Mouse (Mus musculus): Measurements from ENCODE around the gene Prl5a1. TPM values are rescaled to one million over a fixed set of nuclear protein-coding genes. Genes with fewer than 3 reads are reported as not detected.

The Prl5a1 gene
- polyA plus RNA-seq (2012; rRNA removed), result not detected in 2 replicates

GRCm38 (mm10) chr13:28142184-28142583, at the start of gene Prl5a1:
Prl5a1 (plus strand) TSS chr13:28142484.
- WGBS, result 94% methylated on average over 6 of the region's 6 CpGs
- Histone ChIP-seq H3K4me3 (replicated peaks; ENCODE audit: insufficient read depth, low read depth, low read length) (no peak within 1 kb of the TSS), H3K27ac (ENCODE audit: insufficient read depth, low read length) (no peak within 1 kb of the TSS), H3K4me1 (ENCODE audit: control insufficient read depth, insufficient read depth, low read length) (no peaks in the 10 kb centered on the region), H3K27me3 (ENCODE audit: control insufficient read depth, insufficient read depth, low read length) (no peaks in the 10 kb centered on the region)
- TF ChIP-seq CTCF (IDR thresholded peaks at IDR 0.05; ENCODE audit: borderline replicate concordance, insufficient read depth, low read depth, low read length), result no peak
- TF ChIP-seq POLR2A (IDR thresholded peaks at IDR 0.05; ENCODE audit: borderline replicate concordance, insufficient read depth, low read length), result no peak
- DNase-seq, result no peak

- TF ChIP-seq CTCF (IDR thresholded peaks at IDR 0.05; ENCODE audit: borderline replicate concordance, insufficient read depth, low read depth, low read length), result no peak
- no peak for TF ChIP-seq POLR2A (IDR thresholded peaks at IDR 0.05; ENCODE audit: borderline replicate concordance, insufficient read depth, low read length)
- no peak overlapping the region for H3K27ac ChIP-seq (ENCODE audit: insufficient read depth, low read length)
- H3K4me3 ChIP-seq (replicated peaks; ENCODE audit: insufficient read depth, low read depth, low read length), result no peak overlapping the region
- no peak for DNase-seq
- H3K27me3 ChIP-seq (ENCODE audit: control insufficient read depth, insufficient read depth, low read length), result no peaks in the 10 kb centered on the region
- H3K4me1 ChIP-seq (ENCODE audit: control insufficient read depth, insufficient read depth, low read length), result no peaks in the 10 kb centered on the region
Measured at GRCm38 (mm10) chr13:28096161-28096560, 46.1 kb upstream of the Prl5a1 start.

- H3K27me3 ChIP-seq (ENCODE audit: control insufficient read depth, insufficient read depth, low read length), result no peaks in the 10 kb centered on the region
- DNase-seq, result no peak
- H3K4me1 ChIP-seq (ENCODE audit: control insufficient read depth, insufficient read depth, low read length), result no peaks in the 10 kb centered on the region
- no peak overlapping the region for H3K4me3 ChIP-seq (replicated peaks; ENCODE audit: insufficient read depth, low read depth, low read length)
- 78% methylated on average over 3 of the region's 3 CpGs for WGBS
- H3K27ac ChIP-seq (ENCODE audit: insufficient read depth, low read length), result no peak overlapping the region
- TF ChIP-seq POLR2A (IDR thresholded peaks at IDR 0.05; ENCODE audit: borderline replicate concordance, insufficient read depth, low read length) (no peak), CTCF (IDR thresholded peaks at IDR 0.05; ENCODE audit: borderline replicate concordance, insufficient read depth, low read depth, low read length) (no peak)
Measured at GRCm38 (mm10) chr13:28108536-28108935, 33.7 kb upstream of the Prl5a1 start.

GRCm38 (mm10) chr13:28132781-28133180, 9.5 kb upstream of the Prl5a1 start:
- no peak for DNase-seq
- no peak for TF ChIP-seq POLR2A (IDR thresholded peaks at IDR 0.05; ENCODE audit: borderline replicate concordance, insufficient read depth, low read length)
- TF ChIP-seq CTCF (IDR thresholded peaks at IDR 0.05; ENCODE audit: borderline replicate concordance, insufficient read depth, low read depth, low read length), result no peak
- Histone ChIP-seq H3K27ac (ENCODE audit: insufficient read depth, low read length) (no peak overlapping the region), H3K27me3 (ENCODE audit: control insufficient read depth, insufficient read depth, low read length) (no peaks in the 10 kb centered on the region), H3K4me1 (ENCODE audit: control insufficient read depth, insufficient read depth, low read length) (no peaks in the 10 kb centered on the region), H3K4me3 (replicated peaks; ENCODE audit: insufficient read depth, low read depth, low read length) (no peak overlapping the region)
- WGBS, result 34% methylated on average over 2 of the region's 2 CpGs

GRCm38 (mm10) chr13:28135790-28136189, 6.5 kb upstream of the Prl5a1 start:
- no peaks in the 10 kb centered on the region for H3K4me1 ChIP-seq (ENCODE audit: control insufficient read depth, insufficient read depth, low read length)
- H3K4me3 ChIP-seq (replicated peaks; ENCODE audit: insufficient read depth, low read depth, low read length), result no peak overlapping the region
- no peaks in the 10 kb centered on the region for H3K27me3 ChIP-seq (ENCODE audit: control insufficient read depth, insufficient read depth, low read length)
- TF ChIP-seq CTCF (IDR thresholded peaks at IDR 0.05; ENCODE audit: borderline replicate concordance, insufficient read depth, low read depth, low read length), result no peak
- no peak for TF ChIP-seq POLR2A (IDR thresholded peaks at IDR 0.05; ENCODE audit: borderline replicate concordance, insufficient read depth, low read length)
- H3K27ac ChIP-seq (ENCODE audit: insufficient read depth, low read length), result no peak overlapping the region
- DNase-seq, result no peak

Other genes starting within 250 kb of the Prl5a1 start
- not detected in 2 replicates for gene Prl4a1, start 126.3 kb upstream of the Prl5a1 start, polyA plus RNA-seq (2012; rRNA removed)
- 1.3 and 2.3 TPM in 2 replicates for gene Gm11361, start 115.0 kb downstream of the Prl5a1 start, polyA plus RNA-seq (2012; rRNA removed)

Data from cerebellum, adult 2 months (tissue).